Mouse (Mus musculus): Measurements from ENCODE around the gene Rdh9. TPM values are rescaled to one million over a fixed set of nuclear protein-coding genes. Genes with fewer than 3 reads are reported as not detected.
A peak's percentile ranks its signal among the peaks of the same experiment; 100 is the strongest.

The Rdh9 gene
- polyA plus RNA-seq, 1 experiment from 2014 or later, result 0.24 TPM

GRCm38 (mm10) chr10:127738151-127738882 is 37.9 kb upstream of the Rdh9 start:
- Histone ChIP-seq H3K27me3 (ENCODE audit: control insufficient read depth, insufficient read depth, low read length) (no peaks in the 10 kb centered on the region), H3K4me2 (ENCODE audit: low read depth, low read length) (peak overlapping the region; percentile 64), H3K9ac (ENCODE audit: low read length) (no peak overlapping the region; the same call in 1 of the 2 replicates), H3K4me3 (ENCODE audit: low read length) (no peak overlapping the region), H3K4me1 (ENCODE audit: control insufficient read depth, insufficient read depth, low read length) (peaks cover 7% of the 10 kb centered on the region), H3K36me3 (ENCODE audit: control insufficient read depth, insufficient read depth) (peaks cover 18% of the 10 kb centered on the region), H3K27ac (ENCODE audit: low read length) (no peak overlapping the region), H3K9me3 (replicated peaks; ENCODE audit: control insufficient read depth, low read length) (no peaks in the 10 kb centered on the region)
- ATAC-seq (replicated peaks; ENCODE audit: extremely low read depth, insufficient read depth, low FRiP score), result no peak
- WGBS, result 35% methylated on average over 13 of the region's 13 CpGs

GRCm38 (mm10) chr10:127739083-127739660 is 37.0 kb upstream of the Rdh9 start, which contains the start of gene Zbtb39:
TSS of gene Zbtb39 (plus strand) at chr10:127739538.
- Histone ChIP-seq H3K4me2 (ENCODE audit: low read depth, low read length) (peak within 1 kb of the TSS; percentile 79), H3K36me3 (ENCODE audit: control insufficient read depth, insufficient read depth) (peaks cover 27% of the 10 kb centered on the region), H3K27ac (ENCODE audit: low read length) (peak within 1 kb of the TSS; percentile 73), H3K4me1 (ENCODE audit: control insufficient read depth, insufficient read depth, low read length) (peaks cover 7% of the 10 kb centered on the region), H3K9me3 (replicated peaks; ENCODE audit: control insufficient read depth, low read length) (no peaks in the 10 kb centered on the region), H3K9ac (ENCODE audit: low read length) (peak within 1 kb of the TSS; percentile 92), H3K27me3 (ENCODE audit: control insufficient read depth, insufficient read depth, low read length) (no peaks in the 10 kb centered on the region), H3K4me3 (ENCODE audit: low read length) (peak within 1 kb of the TSS; percentile 85)
- ATAC-seq (replicated peaks; ENCODE audit: extremely low read depth, insufficient read depth, low FRiP score), result peak; percentile 84
- WGBS, result under 1% methylated on average over 39 of the region's 61 CpGs

- H3K27ac ChIP-seq (ENCODE audit: low read length), result peak overlapping the region; percentile 73
- peak overlapping the region; percentile 92 for H3K9ac ChIP-seq (ENCODE audit: low read length)
- H3K4me2 ChIP-seq (ENCODE audit: low read depth, low read length), result peak overlapping the region; percentile 79
- peak; percentile 53 for ATAC-seq (replicated peaks; ENCODE audit: extremely low read depth, insufficient read depth, low FRiP score)
- peak overlapping the region; percentile 85 for H3K4me3 ChIP-seq (ENCODE audit: low read length)
- peaks cover 7% of the 10 kb centered on the region for H3K4me1 ChIP-seq (ENCODE audit: control insufficient read depth, insufficient read depth, low read length)
- no peaks in the 10 kb centered on the region for H3K27me3 ChIP-seq (ENCODE audit: control insufficient read depth, insufficient read depth, low read length)
- peaks cover 32% of the 10 kb centered on the region for H3K36me3 ChIP-seq (ENCODE audit: control insufficient read depth, insufficient read depth)
- no peaks in the 10 kb centered on the region for H3K9me3 ChIP-seq (replicated peaks; ENCODE audit: control insufficient read depth, low read length)
- WGBS, result under 1% methylated on average over 44 of the region's 55 CpGs
Observed at GRCm38 (mm10) chr10:127739661-127740161, 36.5 kb upstream of the Rdh9 start.

- Histone ChIP-seq H3K4me1 (ENCODE audit: control insufficient read depth, insufficient read depth, low read length) (peaks cover 5% of the 10 kb centered on the region), H3K27ac (ENCODE audit: low read length) (no peak overlapping the region), H3K36me3 (ENCODE audit: control insufficient read depth, insufficient read depth) (peaks cover 35% of the 10 kb centered on the region), H3K4me2 (ENCODE audit: low read depth, low read length) (no peak overlapping the region), H3K9me3 (replicated peaks; ENCODE audit: control insufficient read depth, low read length) (no peaks in the 10 kb centered on the region), H3K27me3 (ENCODE audit: control insufficient read depth, insufficient read depth, low read length) (no peaks in the 10 kb centered on the region), H3K4me3 (ENCODE audit: low read length) (no peak overlapping the region), H3K9ac (ENCODE audit: low read length) (no peak overlapping the region)
- 63% methylated on average over 5 of the region's 5 CpGs for WGBS
- ATAC-seq (replicated peaks; ENCODE audit: extremely low read depth, insufficient read depth, low FRiP score), result no peak
Observed at GRCm38 (mm10) chr10:127744661-127745060, 31.5 kb upstream of the Rdh9 start.

- no peak for ATAC-seq (replicated peaks; ENCODE audit: extremely low read depth, insufficient read depth, low FRiP score)
- H3K36me3 ChIP-seq (ENCODE audit: control insufficient read depth, insufficient read depth), result peaks cover 35% of the 10 kb centered on the region
- no peak overlapping the region for H3K4me3 ChIP-seq (ENCODE audit: low read length)
- no peaks in the 10 kb centered on the region for H3K4me1 ChIP-seq (ENCODE audit: control insufficient read depth, insufficient read depth, low read length)
- no peak overlapping the region for H3K4me2 ChIP-seq (ENCODE audit: low read depth, low read length)
- no peak overlapping the region for H3K27ac ChIP-seq (ENCODE audit: low read length)
- H3K9me3 ChIP-seq (replicated peaks; ENCODE audit: control insufficient read depth, low read length), result no peaks in the 10 kb centered on the region
- H3K27me3 ChIP-seq (ENCODE audit: control insufficient read depth, insufficient read depth, low read length), result no peaks in the 10 kb centered on the region
- WGBS, result 61% methylated on average over 5 of the region's 5 CpGs
- no peak overlapping the region for H3K9ac ChIP-seq (ENCODE audit: low read length)
Observed at GRCm38 (mm10) chr10:127745886-127746285, 30.3 kb upstream of the Rdh9 start.

- no peaks in the 10 kb centered on the region for H3K9me3 ChIP-seq (replicated peaks; ENCODE audit: control insufficient read depth, low read length)
- ATAC-seq (replicated peaks; ENCODE audit: extremely low read depth, insufficient read depth, low FRiP score), result no peak
- peaks cover 25% of the 10 kb centered on the region for H3K36me3 ChIP-seq (ENCODE audit: control insufficient read depth, insufficient read depth)
- peak overlapping the region; percentile 34; the same call in 1 of the 2 replicates for H3K9ac ChIP-seq (ENCODE audit: low read length)
- no peaks in the 10 kb centered on the region for H3K27me3 ChIP-seq (ENCODE audit: control insufficient read depth, insufficient read depth, low read length)
- H3K4me2 ChIP-seq (ENCODE audit: low read depth, low read length), result peak overlapping the region; percentile 35
- H3K4me1 ChIP-seq (ENCODE audit: control insufficient read depth, insufficient read depth, low read length), result no peaks in the 10 kb centered on the region
- WGBS, result 83% methylated on average over 8 of the region's 8 CpGs
- 0 out of 2 replicates have a peak overlapping the region, but pooled peaks have one; percentile 37 for H3K27ac ChIP-seq (ENCODE audit: low read length)
- H3K4me3 ChIP-seq (ENCODE audit: low read length), result no peak overlapping the region
Observed at GRCm38 (mm10) chr10:127747254-127747653, 28.9 kb upstream of the Rdh9 start.

- peak; percentile 57 for ATAC-seq (replicated peaks; ENCODE audit: extremely low read depth, insufficient read depth, low FRiP score)
- Histone ChIP-seq H3K27ac (ENCODE audit: low read length) (peak overlapping the region; percentile 61), H3K4me2 (ENCODE audit: low read depth, low read length) (peak overlapping the region; percentile 35), H3K9me3 (replicated peaks; ENCODE audit: control insufficient read depth, low read length) (no peaks in the 10 kb centered on the region), H3K9ac (ENCODE audit: low read length) (no peak overlapping the region; the same call in 1 of the 2 replicates), H3K4me3 (ENCODE audit: low read length) (peak overlapping the region; percentile 33), H3K36me3 (ENCODE audit: control insufficient read depth, insufficient read depth) (peaks cover 10% of the 10 kb centered on the region), H3K4me1 (ENCODE audit: control insufficient read depth, insufficient read depth, low read length) (no peaks in the 10 kb centered on the region), H3K27me3 (ENCODE audit: control insufficient read depth, insufficient read depth, low read length) (no peaks in the 10 kb centered on the region)
- WGBS, result 17% methylated on average over 8 of the region's 8 CpGs
Observed at GRCm38 (mm10) chr10:127748847-127749612, 27.2 kb upstream of the Rdh9 start.

GRCm38 (mm10) chr10:127750136-127750777 is 25.9 kb upstream of the Rdh9 start:
- H3K4me1 ChIP-seq (ENCODE audit: control insufficient read depth, insufficient read depth, low read length), result peaks cover 2% of the 10 kb centered on the region; the same call in 1 of the 2 replicates
- no peaks in the 10 kb centered on the region for H3K27me3 ChIP-seq (ENCODE audit: control insufficient read depth, insufficient read depth, low read length)
- 38% methylated on average over 24 of the region's 24 CpGs for WGBS
- H3K9ac ChIP-seq (ENCODE audit: low read length), result peak overlapping the region; percentile 60
- ATAC-seq (replicated peaks; ENCODE audit: extremely low read depth, insufficient read depth, low FRiP score), result no peak
- H3K36me3 ChIP-seq (ENCODE audit: control insufficient read depth, insufficient read depth), result peaks cover 2% of the 10 kb centered on the region; the same call in 1 of the 2 replicates
- no peaks in the 10 kb centered on the region for H3K9me3 ChIP-seq (replicated peaks; ENCODE audit: control insufficient read depth, low read length)
- peak overlapping the region; percentile 35 for H3K4me2 ChIP-seq (ENCODE audit: low read depth, low read length)
- H3K4me3 ChIP-seq (ENCODE audit: low read length), result peak overlapping the region; percentile 33
- H3K27ac ChIP-seq (ENCODE audit: low read length), result peak overlapping the region; percentile 61
